Mouse (Mus musculus) heart, adult 8-10 months (tissue): ENCODE results near the gene Trrap. TPM values are rescaled to one million over a fixed set of nuclear protein-coding genes. Genes with fewer than 3 reads are reported as not detected.
A peak's percentile ranks its signal among the peaks of the same experiment; 100 is the strongest.
"Not testable (repeated sequence)": the region's sequence is repeated elsewhere in the genome, so short reads cannot be mapped to it uniquely, and the experiment has no call there.

ENCODE experiments used
- DNase-seq: peaks from one replicate; pipeline ENCODE4 v3.0.0; 2022; ENCODE audit warnings: low spot score
- total RNA-seq, 4 experiments: library from RNA; stranded (reverse); gene quantifications; 2 replicates each; pipeline ENCODE4 v1.2.4; 2022

Trrap gene
- total RNA-seq, result 10 to 100 TPM; 39.5 to 48.0 (median 45.7) TPM

GRCm38 (mm10) chr5:144767106-144767798 is at the start of gene Trrap:
Trrap (plus strand) TSS chr5:144767732.
- not testable (repeated sequence) for DNase-seq

GRCm38 (mm10) chr5:144719781-144720180 is 47.8 kb upstream of the Trrap start:
- DNase-seq, result no peak

- DNase-seq, result no peak
Observed at GRCm38 (mm10) chr5:144720281-144720680, 47.3 kb upstream of the Trrap start.

GRCm38 (mm10) chr5:144724926-144725325 is 42.6 kb upstream of the Trrap start:
- no peak for DNase-seq

GRCm38 (mm10) chr5:144725554-144725953 is 42.0 kb upstream of the Trrap start:
- no peak for DNase-seq

- DNase-seq, result peak; percentile 32
Observed at GRCm38 (mm10) chr5:144727119-144727518, 40.4 kb upstream of the Trrap start.

GRCm38 (mm10) chr5:144728237-144728636 is 39.3 kb upstream of the Trrap start:
- DNase-seq, result no peak

- no peak for DNase-seq
Observed at GRCm38 (mm10) chr5:144729216-144729615, 38.3 kb upstream of the Trrap start.

- DNase-seq, result peak; percentile 24
Observed at GRCm38 (mm10) chr5:144733953-144734352, 33.6 kb upstream of the Trrap start.

- peak; percentile 30 for DNase-seq
Observed at GRCm38 (mm10) chr5:144734949-144735348, 32.6 kb upstream of the Trrap start.

- DNase-seq, result no peak
Observed at GRCm38 (mm10) chr5:144737101-144737500, 30.4 kb upstream of the Trrap start.

- no peak for DNase-seq
Observed at GRCm38 (mm10) chr5:144752432-144752831, 15.1 kb upstream of the Trrap start.

GRCm38 (mm10) chr5:144753041-144753440 is 14.5 kb upstream of the Trrap start:
- peak; percentile 35 for DNase-seq

GRCm38 (mm10) chr5:144755191-144755590 is 12.3 kb upstream of the Trrap start:
- DNase-seq, result no peak

- DNase-seq, result no peak
Observed at GRCm38 (mm10) chr5:144757402-144757801, 10.1 kb upstream of the Trrap start.

GRCm38 (mm10) chr5:144758422-144758821 is 9.1 kb upstream of the Trrap start:
- DNase-seq, result no peak

GRCm38 (mm10) chr5:144761161-144761868 is 6.2 kb upstream of the Trrap start, which contains the start of gene Tmem130:
Tmem130 (minus strand) TSS chr5:144761818.
- no peak for DNase-seq

- DNase-seq, result no peak
Observed at GRCm38 (mm10) chr5:144766026-144766425, 1.5 kb upstream of the Trrap start.

- no peak for DNase-seq
Observed at GRCm38 (mm10) chr5:144766646-144767045, 886 bp upstream of the Trrap start.

- DNase-seq, result peak; percentile 81
Observed at GRCm38 (mm10) chr5:144767911-144768841, 644 bp downstream of the Trrap start.

GRCm38 (mm10) chr5:144769067-144769482 is 1.5 kb downstream of the Trrap start:
- DNase-seq, result no peak

- no peak for DNase-seq
Observed at GRCm38 (mm10) chr5:144773231-144773630, 5.7 kb downstream of the Trrap start.
